Comparison of ENCODE assay signal across 26 mouse cellular contexts in genomic region chr5:98964367-98964766, GRCm38 (mm10).
DNase-seq lines count a peak whose midpoint lies in the region; ATAC-seq and TF ChIP-seq lines count a peak whose summit lies in the region.
"Had no signal": no experiment of that assay in that cellular context is flagged by ENCODE, and none has a peak within 500 bp of the region (broad histone marks: within the 10 kb centered on the region; RNA-seq: fewer than 3 reads in every experiment).

No protein-coding gene starts in this region.

- H3K4me1 ChIP-seq in embryonic facial prominence, embryonic 12.5 days, result no peaks in the 10 kb centered on the region
- no peaks in the 10 kb centered on the region for H3K4me1 ChIP-seq in embryonic facial prominence, embryonic 10.5 days
- H3K4me1 ChIP-seq in midbrain, embryonic 11.5 days (ENCODE audit: control insufficient read depth, insufficient read depth, low read length), result peaks cover 4% of the 10 kb centered on the region; the same call in 1 of the 2 replicates
- H3K4me1 ChIP-seq in midbrain, embryonic 15.5 days, result no peaks in the 10 kb centered on the region
- H3K4me1 ChIP-seq: embryonic facial prominence, embryonic 13.5 days had no signal

- no peak for DNase-seq in embryonic facial prominence, embryonic 10.5 days (ENCODE audit: low spot score)
- DNase-seq in layer of hippocampus, adult 2 months (ENCODE audit: low spot score in 2 of 2), result no peak
- no peak for DNase-seq in layer of hippocampus, adult 8-10 months (ENCODE audit: low spot score in 2 of 2)
- peak; percentile 53 for DNase-seq in midbrain, embryonic 11.5 days (ENCODE audit: low spot score, missing footprints)
- DNase-seq in adrenal gland, postnatal 25 days, result no peak
- DNase-seq: adrenal gland, adult 8-10 months; adrenal gland, postnatal 36 days; cerebellum, adult 18-20 months; cerebellum, adult 9-10 months; cerebellum, postnatal 14 days; forebrain, postnatal 0 days; gastrocnemius, postnatal 25 days; heart, adult 18-20 months; heart, postnatal 10 days; heart, postnatal 36 days had no signal

- no peaks in the 10 kb centered on the region for H3K9me3 ChIP-seq in embryonic facial prominence, embryonic 12.5 days
- no peaks in the 10 kb centered on the region for H3K9me3 ChIP-seq in embryonic facial prominence, embryonic 10.5 days
- no peaks in the 10 kb centered on the region for H3K9me3 ChIP-seq in midbrain, embryonic 11.5 days (ENCODE audit: control insufficient read depth, low read length)
- no peaks in the 10 kb centered on the region for H3K9me3 ChIP-seq in midbrain, embryonic 15.5 days
- H3K9me3 ChIP-seq: embryonic facial prominence, embryonic 13.5 days; forebrain, embryonic 13.5 days; heart, embryonic 12.5 days; heart, embryonic 15.5 days; hindbrain, embryonic 10.5 days; hindbrain, embryonic 13.5 days had no signal

- no peak for TF ChIP-seq CTCF in layer of hippocampus, adult 2 months (conservative IDR thresholded peaks at IDR 0.05)

- no peak overlapping the region for H3K9ac ChIP-seq in embryonic facial prominence, embryonic 12.5 days
- no peak overlapping the region for H3K9ac ChIP-seq in midbrain, embryonic 11.5 days (ENCODE audit: low read length)
- no peak overlapping the region for H3K9ac ChIP-seq in midbrain, embryonic 15.5 days
- H3K9ac ChIP-seq: embryonic facial prominence, embryonic 13.5 days; forebrain, embryonic 13.5 days; forebrain, postnatal 0 days; heart, embryonic 12.5 days; heart, embryonic 15.5 days; hindbrain, embryonic 13.5 days had no signal

- H3K4me3 ChIP-seq in embryonic facial prominence, embryonic 12.5 days, result no peak overlapping the region
- no peak overlapping the region for H3K4me3 ChIP-seq in embryonic facial prominence, embryonic 10.5 days
- no peak overlapping the region for H3K4me3 ChIP-seq in layer of hippocampus, adult 2 months
- H3K4me3 ChIP-seq in midbrain, embryonic 11.5 days (ENCODE audit: low read depth, low read length), result no peak overlapping the region
- H3K4me3 ChIP-seq in midbrain, embryonic 15.5 days, result no peak overlapping the region
- H3K4me3 ChIP-seq: embryonic facial prominence, embryonic 13.5 days; erythroblast, embryonic 14.5 days; forebrain, embryonic 13.5 days; heart, embryonic 12.5 days; heart, embryonic 15.5 days; hindbrain, embryonic 10.5 days; hindbrain, embryonic 13.5 days had no signal

- H3K36me3 ChIP-seq in embryonic facial prominence, embryonic 12.5 days, result no peaks in the 10 kb centered on the region
- H3K36me3 ChIP-seq in embryonic facial prominence, embryonic 10.5 days (replicated peaks), result no peaks in the 10 kb centered on the region
- H3K36me3 ChIP-seq in midbrain, embryonic 11.5 days (ENCODE audit: control insufficient read depth, insufficient read depth, low read length), result no peaks in the 10 kb centered on the region
- no peaks in the 10 kb centered on the region for H3K36me3 ChIP-seq in midbrain, embryonic 15.5 days (replicated peaks)
- H3K36me3 ChIP-seq: embryonic facial prominence, embryonic 13.5 days; heart, embryonic 12.5 days; heart, embryonic 15.5 days; hindbrain, embryonic 10.5 days; hindbrain, embryonic 13.5 days had no signal

- WGBS in embryonic facial prominence, embryonic 12.5 days, result 80% methylated on average over 6 of the region's 6 CpGs
- WGBS in embryonic facial prominence, embryonic 10.5 days, result 84% methylated on average over 6 of the region's 6 CpGs
- 85% methylated on average over 6 of the region's 6 CpGs for WGBS in midbrain, embryonic 11.5 days
- WGBS in midbrain, embryonic 15.5 days, result 81% methylated on average over 6 of the region's 6 CpGs

- no peak overlapping the region for H3K4me2 ChIP-seq in embryonic facial prominence, embryonic 12.5 days (replicated peaks)
- no peak overlapping the region for H3K4me2 ChIP-seq in midbrain, embryonic 11.5 days
- no peak overlapping the region for H3K4me2 ChIP-seq in midbrain, embryonic 15.5 days
- H3K4me2 ChIP-seq: embryonic facial prominence, embryonic 13.5 days; forebrain, embryonic 13.5 days; heart, embryonic 12.5 days; heart, embryonic 15.5 days; hindbrain, embryonic 13.5 days had no signal

- no peaks in the 10 kb centered on the region for H3K27me3 ChIP-seq in embryonic facial prominence, embryonic 12.5 days
- H3K27me3 ChIP-seq in embryonic facial prominence, embryonic 10.5 days (replicated peaks; ENCODE audit: low read depth, poor library complexity, severe bottlenecking), result no peaks in the 10 kb centered on the region
- no peaks in the 10 kb centered on the region for H3K27me3 ChIP-seq in midbrain, embryonic 11.5 days (ENCODE audit: control insufficient read depth, insufficient read depth, low read length)
- no peaks in the 10 kb centered on the region for H3K27me3 ChIP-seq in midbrain, embryonic 15.5 days (replicated peaks)
- H3K27me3 ChIP-seq: forebrain, embryonic 13.5 days; heart, embryonic 12.5 days; heart, embryonic 15.5 days; hindbrain, embryonic 13.5 days had no signal

- H3K27ac ChIP-seq in embryonic facial prominence, embryonic 12.5 days, result 0 out of 2 replicates have a peak overlapping the region, but pooled peaks have one; percentile 23
- H3K27ac ChIP-seq in embryonic facial prominence, embryonic 10.5 days (replicated peaks), result no peak overlapping the region
- H3K27ac ChIP-seq in layer of hippocampus, adult 2 months, result peak overlapping the region; percentile 40; the same call in 1 of the 2 replicates
- no peak overlapping the region for H3K27ac ChIP-seq in midbrain, embryonic 11.5 days (ENCODE audit: low read depth, low read length)
- H3K27ac ChIP-seq in midbrain, embryonic 15.5 days, result no peak overlapping the region
- H3K27ac ChIP-seq: embryonic facial prominence, embryonic 13.5 days; forebrain, embryonic 13.5 days; heart, embryonic 15.5 days; hindbrain, embryonic 10.5 days; hindbrain, embryonic 13.5 days had no signal

- ATAC-seq in embryonic facial prominence, embryonic 12.5 days (ENCODE audit: insufficient number of reproducible peaks, insufficient read depth, low FRiP score, low TSS enrichment), result no peak
- ATAC-seq in midbrain, embryonic 11.5 days (ENCODE audit: low FRiP score), result no peak
- ATAC-seq in midbrain, embryonic 15.5 days (replicated peaks), result no peak
- ATAC-seq: activated CD4-positive, CD25-positive, alpha-beta regulatory T cell, adult 4 months; forebrain, embryonic 13.5 days; forebrain, postnatal 0 days; hindbrain, embryonic 16.5 days had no signal

Comparison
In these comparisons a context has a peak if more than half of its experiments do, and no peak if none do; other contexts are left out.
1. H3K27ac ChIP-seq: peak in embryonic facial prominence, embryonic 12.5 days (single experiment) and layer of hippocampus, adult 2 months (single experiment); none in embryonic facial prominence, embryonic 10.5 days (single experiment), midbrain, embryonic 11.5 days (single experiment) and midbrain, embryonic 15.5 days (single experiment).